Mouse (Mus musculus): ENCODE results near the gene Vezt. TPM values are rescaled to one million over a fixed set of nuclear protein-coding genes. Genes with fewer than 3 reads are reported as not detected.

Gene Vezt
- polyA plus RNA-seq, 1 experiment, result 7.4 TPM

DNA sequence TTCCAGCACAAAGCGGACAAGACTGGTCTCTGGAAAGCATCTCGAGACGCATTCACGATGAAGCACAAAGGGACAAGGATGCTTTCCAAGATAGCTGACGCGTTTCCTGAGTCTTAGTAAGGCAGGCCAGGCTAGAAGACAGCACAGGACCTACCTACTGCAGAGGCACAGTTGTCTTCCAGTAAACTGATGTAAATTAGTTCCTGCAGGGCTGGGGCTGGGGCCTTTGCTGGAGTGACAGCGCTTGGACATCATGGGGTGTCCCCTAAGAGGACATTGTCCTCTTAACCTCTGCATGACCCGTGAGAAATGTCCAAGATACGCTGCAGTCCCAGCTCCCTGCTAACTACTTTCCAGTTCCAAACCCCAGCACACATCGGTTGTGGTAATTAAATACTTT, 66.3 kb downstream of the Vezt start:
- DNase-seq (ENCODE audit: low read depth, low spot score), result no peak
- WGBS, result 75% methylated on average over 10 of the region's 10 CpGs

DNA sequence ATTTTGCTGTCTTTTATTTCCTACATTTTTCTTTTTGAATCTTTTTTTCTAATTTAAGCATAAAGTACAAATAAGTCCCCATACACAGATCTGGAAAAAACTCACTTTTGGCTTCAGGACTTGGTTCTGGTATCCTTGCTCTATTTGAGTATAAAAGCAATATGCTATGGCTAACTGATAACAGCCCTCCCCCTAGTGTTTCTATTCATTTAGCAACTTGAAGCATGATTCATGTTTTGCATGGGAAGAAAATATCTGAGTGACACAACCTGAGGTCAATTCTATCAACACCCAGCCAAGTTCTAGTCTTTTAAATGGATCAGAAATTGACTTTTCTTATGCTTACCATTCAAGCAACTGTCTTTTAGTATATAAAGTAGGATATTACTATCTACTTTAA, 68.1 kb downstream of the Vezt start:
- no peak for DNase-seq (ENCODE audit: low read depth, low spot score)

DNA sequence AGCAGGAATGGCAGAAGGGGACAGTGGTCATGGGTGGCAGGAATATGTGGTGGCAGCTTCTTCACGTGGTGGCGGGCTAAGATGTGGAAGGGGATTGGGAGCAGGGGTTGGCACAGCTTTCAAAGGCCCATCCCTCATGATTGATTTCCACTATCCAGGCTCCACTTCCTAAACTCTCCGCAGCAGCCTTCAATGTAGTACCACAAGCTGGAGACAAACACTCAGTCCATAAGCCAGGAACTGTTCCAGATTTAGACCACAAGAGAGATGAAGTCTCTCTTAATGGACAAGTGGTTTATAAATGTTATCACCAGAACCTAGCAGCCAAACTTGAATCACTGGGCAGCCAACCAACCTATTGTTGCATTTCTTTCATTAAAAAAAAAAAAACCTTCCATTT, 81.6 kb downstream of the Vezt start:
- WGBS, result 82% methylated on average over 3 of the region's 3 CpGs
- no peak for DNase-seq (ENCODE audit: low read depth, low spot score)

DNA sequence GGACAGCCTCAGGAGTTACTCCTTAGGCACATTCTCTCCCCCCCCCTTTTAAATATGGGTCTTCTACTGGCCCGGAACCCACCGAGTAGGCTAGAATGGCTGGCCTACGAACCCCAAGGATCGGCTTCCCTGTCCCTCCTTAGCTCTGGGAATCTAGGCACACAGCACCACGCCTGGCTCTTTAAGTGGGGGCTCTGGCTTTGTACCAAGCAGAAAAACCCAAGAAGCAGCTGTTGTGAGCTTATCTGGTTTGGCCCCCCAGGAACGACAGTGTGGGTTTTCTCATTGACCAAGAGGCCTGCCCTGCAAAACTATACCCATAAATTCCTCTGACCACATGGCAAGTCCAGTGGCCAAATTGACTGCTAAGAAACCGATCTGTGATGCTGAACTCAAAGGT, 82.1 kb downstream of the Vezt start:
- WGBS, result 78% methylated on average over 7 of the region's 7 CpGs
- no peak for DNase-seq (ENCODE audit: low read depth, low spot score)

DNA sequence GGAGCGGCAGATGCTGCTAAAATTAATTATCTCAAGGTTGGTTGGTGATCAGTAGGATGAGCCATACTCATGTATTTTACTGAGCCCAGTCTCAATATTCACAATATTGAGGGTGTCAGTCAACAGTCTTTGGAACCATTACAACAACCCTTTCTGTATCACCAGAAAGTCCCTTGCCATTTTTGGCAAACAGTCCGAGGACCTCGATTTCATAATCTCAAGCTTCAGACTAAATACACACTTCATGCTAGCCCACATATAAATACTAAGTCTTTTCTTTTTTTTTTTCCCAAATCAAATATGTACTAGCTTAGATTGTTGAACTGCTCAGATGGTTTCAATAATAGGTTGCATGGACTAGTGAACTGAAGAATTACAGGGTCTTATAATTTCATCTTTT, 84.6 kb downstream of the Vezt start:
- 85% methylated on average over 3 of the region's 3 CpGs for WGBS
- DNase-seq (ENCODE audit: low read depth, low spot score), result no peak

DNA sequence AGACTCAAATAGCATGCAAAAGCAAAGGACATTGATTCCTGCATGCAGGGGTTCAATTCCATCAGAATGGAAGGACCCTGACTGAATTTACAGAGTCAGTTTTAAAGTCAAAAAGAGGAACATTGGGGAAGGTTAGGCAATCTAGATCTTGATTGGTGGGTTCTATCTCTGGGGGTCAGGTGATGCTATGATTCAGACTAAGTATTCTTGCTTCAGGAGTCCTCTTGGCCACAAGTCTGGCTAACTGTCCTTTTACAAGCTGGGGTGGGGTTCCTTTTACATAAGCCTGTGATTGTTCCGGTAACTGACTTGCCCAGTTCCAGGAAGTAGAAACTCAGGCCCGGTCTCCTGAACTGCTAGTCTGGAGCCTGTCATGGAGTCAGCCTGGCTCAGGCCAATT, 85.7 kb downstream of the Vezt start:
- peak; percentile 24 for DNase-seq (ENCODE audit: low read depth, low spot score)
- WGBS, result 35% methylated on average over 2 of the region's 2 CpGs

DNA sequence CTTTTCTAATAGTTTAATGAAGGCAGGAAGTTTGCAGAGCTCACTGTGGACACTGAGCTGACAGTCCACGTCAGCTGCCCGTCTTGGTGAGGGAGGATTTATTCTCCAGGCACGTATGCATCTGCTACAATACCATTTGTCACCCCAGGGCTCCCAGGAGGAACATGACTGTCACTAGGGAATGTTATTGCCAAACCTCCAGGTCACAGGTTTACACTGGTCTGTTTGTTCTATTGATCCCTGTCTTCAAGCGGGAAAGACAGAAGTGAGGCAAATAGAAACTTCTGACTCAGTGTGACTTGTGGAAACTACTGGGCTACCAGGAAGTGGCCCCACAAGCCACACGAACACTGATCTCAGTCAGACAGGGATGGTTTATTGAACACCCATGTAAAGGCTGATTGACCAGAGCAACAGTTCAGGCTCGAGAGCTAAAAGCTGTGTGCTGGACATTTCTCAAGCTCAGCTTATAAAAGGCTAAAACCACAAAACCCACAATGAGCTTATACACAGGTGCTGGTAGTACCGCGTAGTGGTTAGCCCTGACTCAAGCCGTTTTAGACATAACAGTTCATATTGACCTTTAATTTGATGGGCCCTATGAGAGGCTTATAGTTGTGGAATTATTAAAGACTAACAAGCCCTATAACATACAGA, 89.6 kb downstream of the Vezt start:
- 64% methylated on average over 9 of the region's 9 CpGs for WGBS
- no peak for DNase-seq (ENCODE audit: low read depth, low spot score)

DNA sequence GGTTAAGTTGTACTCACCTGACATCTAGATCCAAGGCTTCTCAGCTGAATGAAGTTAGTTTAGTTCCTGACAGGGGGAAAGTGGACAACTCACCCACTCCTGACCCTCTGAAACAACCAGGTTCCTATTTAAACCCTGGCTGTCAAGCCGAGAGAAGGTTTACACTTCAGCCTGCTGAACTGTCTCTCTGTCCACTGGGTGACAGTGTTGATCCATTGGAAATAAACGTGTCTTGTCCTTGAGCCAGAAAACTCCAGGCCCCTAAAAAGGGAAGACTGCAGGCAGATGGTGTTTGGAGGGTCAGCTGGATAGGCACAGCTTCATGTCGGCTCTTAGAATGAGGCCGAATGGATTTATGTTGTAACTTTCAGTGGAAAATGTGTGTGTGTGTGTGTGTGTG, 90.3 kb downstream of the Vezt start:
- WGBS, result 43% methylated on average over 4 of the region's 4 CpGs
- no peak for DNase-seq (ENCODE audit: low read depth, low spot score)

DNA sequence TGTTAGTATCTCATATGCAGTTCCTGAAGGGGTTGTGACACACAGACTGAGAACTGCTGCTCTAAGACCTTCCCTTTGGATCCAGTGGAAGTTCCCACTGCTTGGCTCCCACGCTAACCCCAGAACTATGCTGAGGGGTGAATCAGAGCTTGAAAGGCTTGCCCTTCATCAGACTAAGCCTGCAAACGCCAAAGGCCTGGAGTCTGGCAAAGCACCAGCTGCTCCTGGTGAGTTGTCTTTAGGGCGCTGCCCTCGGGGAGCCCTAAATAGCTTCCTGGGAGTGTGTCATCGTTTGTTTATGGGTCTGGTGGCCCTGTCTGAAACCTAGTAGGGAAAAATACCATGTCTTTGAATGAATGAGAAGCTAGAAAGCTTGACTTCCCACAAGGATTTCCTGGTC, 91.4 kb downstream of the Vezt start:
- WGBS, result 14% methylated on average over 5 of the region's 5 CpGs
- DNase-seq (ENCODE audit: low read depth, low spot score), result peak; percentile 25

DNA sequence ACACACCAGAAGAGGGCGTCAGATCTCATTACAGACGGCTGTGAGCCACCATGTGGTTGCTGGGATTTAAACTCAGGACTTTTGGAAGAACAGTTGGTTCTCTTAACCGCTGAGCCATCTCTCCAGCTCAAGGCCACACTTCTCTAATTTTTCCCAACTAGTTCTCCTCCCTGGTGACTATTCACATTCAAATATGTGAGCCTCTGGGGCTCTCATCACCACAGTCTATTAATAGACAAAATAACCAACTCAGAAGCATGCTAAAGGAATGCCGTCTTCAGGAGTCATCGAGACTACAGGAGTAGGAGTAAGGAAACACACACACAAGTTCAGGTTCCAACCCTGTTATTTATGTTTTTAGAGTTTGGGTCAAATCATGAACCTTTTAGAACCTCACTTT, 95.3 kb downstream of the Vezt start:
- DNase-seq (ENCODE audit: low read depth, low spot score), result no peak
- 86% methylated on average over 5 of the region's 5 CpGs for WGBS

DNA sequence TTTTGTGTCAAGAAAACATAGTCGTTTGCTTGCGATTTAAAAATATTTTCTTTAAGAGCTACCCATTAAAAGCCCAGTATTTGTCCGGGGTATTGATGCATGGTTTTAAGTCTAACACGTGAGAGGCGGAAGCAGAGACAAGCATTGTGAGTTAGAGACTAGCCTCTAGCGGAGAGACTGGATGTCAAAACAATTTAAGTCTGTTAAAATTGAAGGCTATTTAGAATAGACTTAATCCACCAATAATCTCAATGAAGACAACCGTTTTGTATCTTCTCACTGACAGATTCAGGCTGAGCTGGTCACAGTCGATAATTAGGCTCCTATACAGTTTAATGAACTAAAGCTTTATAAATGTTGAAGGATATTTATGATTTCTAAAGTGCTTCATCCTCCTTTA, 95.9 kb downstream of the Vezt start:
- DNase-seq (ENCODE audit: low read depth, low spot score), result no peak
- 83% methylated on average over 8 of the region's 8 CpGs for WGBS

DNA sequence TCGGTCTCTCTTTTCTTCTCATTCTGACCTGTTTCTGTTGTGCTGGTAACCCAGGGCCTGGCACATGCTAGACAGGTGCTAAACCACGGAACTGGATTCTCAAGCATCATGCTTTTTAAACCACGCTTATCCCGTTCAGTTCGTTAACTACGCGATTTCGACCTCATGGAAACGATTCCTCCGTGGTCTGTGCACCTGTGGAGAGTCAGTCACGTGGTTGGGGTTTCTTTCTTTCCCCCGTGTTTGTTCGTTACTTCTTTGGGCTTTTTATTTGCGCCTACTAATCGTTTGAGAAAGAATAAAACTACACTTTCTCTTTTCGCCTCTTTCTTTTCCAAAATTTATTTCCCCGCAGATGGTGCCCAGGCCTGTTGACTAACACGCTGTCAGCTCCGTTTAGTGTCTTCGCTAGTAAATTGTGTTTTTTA, 96.8 kb downstream of the Vezt start:
- WGBS, result 86% methylated on average over 20 of the region's 20 CpGs
- DNase-seq (ENCODE audit: low read depth, low spot score), result no peak

DNA sequence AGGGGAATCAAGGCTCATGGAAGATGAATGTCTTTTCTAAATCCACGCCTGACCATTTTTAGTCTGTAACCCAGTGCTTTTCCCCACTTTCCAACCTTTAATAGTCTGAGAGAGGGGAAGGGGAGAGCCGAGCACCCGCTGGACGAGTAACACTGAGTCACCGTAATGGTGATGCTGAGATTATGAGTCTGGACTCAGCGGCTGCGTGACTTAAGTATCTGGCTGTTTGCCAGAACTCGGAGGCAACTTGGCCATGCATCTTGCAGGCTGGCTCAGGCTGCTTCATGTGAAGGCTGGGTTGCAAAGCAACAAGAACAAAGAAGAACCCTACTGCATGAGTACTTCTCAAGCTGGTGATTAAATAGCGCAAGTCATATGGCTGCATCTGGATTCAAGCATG, 101.6 kb downstream of the Vezt start:
- WGBS, result 43% methylated on average over 9 of the region's 9 CpGs
- no peak for DNase-seq (ENCODE audit: low read depth, low spot score)

DNA sequence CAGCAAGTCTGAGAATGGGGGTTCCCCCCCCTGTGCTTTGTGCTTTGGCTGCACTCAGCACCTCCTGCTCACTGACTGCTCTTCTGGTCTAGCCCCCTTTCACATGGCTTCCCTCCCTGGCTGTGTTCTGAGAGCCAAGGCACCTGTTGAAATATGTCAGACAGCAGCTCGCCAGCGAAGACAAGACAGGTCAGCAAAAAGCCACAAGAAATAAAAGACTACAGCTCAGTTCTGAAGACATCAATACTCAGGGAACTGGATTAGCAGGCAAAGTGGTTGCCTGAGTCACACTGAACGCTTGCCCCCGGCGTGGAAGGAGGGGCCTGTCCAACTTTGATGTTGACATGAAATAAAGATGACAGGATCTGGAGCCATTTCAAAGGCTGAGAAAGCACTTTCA, 102.8 kb downstream of the Vezt start:
- no peak for DNase-seq (ENCODE audit: low read depth, low spot score)
- 48% methylated on average over 5 of the region's 5 CpGs for WGBS

DNA sequence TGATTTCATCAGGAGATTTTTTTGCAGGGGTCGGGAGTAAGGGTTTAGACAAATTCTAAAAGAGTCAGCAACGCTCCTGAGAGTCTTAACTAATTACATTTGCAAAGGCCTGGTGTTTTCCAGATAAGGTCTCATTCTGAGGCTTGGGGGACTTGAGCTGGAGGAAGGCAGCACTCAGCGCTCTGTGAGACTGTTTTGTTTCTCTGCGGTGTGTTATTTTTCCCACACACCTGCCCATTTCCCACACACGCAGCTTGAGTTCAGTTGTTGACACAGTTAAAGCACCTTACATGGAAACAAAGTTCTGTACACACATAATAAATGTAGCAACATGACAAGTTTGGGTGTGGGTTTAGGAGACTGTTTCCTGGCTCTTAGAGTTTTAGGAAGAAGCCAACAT, 103.6 kb downstream of the Vezt start:
- DNase-seq (ENCODE audit: low read depth, low spot score), result no peak
- 72% methylated on average over 5 of the region's 5 CpGs for WGBS

DNA sequence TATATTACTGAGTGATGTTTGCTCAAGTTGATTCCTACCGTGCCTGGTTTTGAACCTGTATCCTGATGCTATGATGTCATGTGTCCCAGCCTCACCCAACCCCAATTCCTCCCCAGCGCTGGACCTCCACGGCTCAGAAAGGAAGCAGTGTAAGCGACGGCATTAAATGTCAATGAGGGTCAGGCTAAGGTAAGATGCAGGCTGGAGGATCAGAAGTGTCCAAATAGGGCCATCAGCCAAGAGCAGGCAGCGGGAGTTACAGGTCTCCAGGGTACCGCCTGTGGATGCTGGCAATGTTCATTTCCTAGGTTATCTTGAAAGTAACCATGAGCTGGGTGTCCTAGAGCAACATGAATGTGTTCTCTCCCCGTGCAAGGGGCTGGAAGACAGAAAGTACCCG, 104.2 kb downstream of the Vezt start:
- no peak for DNase-seq (ENCODE audit: low read depth, low spot score)
- WGBS, result 75% methylated on average over 9 of the region's 9 CpGs

DNA sequence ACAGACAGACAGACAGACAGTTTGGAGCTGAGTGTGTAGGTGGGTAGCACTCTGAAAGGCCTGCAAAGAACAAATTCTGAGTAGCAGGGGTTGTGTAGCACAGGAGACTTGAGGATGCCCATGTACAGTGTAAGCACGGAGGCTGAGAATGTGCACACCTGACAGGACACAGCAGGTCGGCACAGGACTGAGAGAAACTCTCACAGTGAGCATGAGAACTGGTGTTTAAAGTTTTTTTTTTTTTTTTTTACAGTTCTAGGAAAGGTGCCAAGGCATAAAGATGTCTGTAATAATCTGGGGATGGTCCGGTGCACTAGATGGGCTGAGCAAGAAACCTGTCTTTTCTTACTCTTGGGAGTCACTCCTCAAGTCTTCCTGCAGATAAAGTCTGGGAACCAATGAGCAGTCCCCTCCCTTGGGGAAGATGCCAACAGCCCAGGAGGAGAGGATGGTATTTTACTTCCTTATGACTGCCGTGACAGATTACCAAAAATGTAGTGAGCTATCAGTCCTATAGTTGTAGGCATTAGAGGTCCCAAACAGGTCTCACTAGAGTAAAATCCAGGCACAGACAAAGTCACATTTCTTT, 105.3 kb downstream of the Vezt start:
- 15% methylated on average over 4 of the region's 4 CpGs for WGBS

DNA sequence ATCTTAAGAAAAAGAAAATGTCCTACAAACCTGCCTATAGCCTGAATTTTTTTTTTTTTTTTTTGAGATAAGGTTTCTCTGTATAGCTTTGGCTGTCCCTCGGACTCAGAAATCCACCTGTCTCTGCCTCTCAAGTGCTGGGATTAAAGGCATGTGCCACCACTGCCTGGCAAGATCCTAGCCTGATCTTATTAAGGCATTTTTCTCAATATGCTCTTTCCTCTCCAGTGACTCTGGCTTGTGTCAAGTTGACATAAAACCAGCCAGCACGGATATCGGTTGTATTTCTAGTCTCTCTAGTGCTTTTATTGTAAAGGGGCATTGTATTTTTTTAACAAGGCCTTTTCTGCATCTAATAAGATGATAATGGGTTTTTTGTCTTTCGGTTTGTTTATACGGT, 111.0 kb downstream of the Vezt start:
- no peak for DNase-seq (ENCODE audit: low read depth, low spot score)
- 68% methylated on average over 5 of the region's 5 CpGs for WGBS

More for the DNA sequence above, 105.3 kb downstream of the Vezt start:
- DNase-seq (ENCODE audit: low read depth, low spot score), result no peak

DNA sequence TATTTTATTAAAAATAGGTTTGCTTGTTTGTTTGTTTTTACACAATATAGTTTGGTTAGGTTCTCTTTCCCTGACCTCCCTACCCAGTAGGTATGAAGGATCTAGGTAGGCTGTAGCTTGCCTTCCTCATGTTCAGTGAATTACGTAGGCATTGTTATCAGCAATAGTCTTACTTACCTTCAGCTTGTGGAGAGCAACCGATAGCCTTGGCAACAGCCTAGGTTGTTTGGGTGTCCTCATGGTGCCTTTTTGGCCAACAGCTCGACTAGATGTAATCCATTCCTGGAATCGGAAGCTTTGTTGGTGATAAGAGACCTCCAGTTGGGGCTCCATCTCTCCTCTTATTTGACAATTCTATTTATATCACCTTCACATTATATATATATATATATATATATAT, 114.5 kb downstream of the Vezt start:
- WGBS, result 93% methylated on average over 4 of the region's 4 CpGs
- no peak for DNase-seq (ENCODE audit: low read depth, low spot score)

DNA sequence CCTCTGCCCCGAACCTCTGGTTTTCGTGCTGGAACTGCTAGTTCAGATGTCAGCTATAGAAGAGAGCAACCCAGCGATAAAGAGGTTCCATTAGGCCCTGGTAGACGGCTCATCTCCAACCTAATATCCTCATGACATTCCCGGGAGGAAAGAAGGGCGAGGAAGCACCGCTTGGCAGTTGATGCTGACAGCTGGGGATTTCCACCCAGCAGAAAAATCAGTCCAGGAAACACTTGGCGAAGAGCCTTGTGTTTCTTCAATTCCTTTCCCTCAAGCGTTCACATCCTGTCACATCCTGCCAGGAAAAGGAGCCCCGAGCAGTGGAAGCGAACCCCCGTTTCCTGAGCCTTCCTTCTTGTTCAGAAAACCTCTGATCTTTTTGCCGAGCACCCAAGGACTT, 116.4 kb downstream of the Vezt start:
- DNase-seq (ENCODE audit: low read depth, low spot score), result no peak
- WGBS, result 59% methylated on average over 13 of the region's 13 CpGs

DNA sequence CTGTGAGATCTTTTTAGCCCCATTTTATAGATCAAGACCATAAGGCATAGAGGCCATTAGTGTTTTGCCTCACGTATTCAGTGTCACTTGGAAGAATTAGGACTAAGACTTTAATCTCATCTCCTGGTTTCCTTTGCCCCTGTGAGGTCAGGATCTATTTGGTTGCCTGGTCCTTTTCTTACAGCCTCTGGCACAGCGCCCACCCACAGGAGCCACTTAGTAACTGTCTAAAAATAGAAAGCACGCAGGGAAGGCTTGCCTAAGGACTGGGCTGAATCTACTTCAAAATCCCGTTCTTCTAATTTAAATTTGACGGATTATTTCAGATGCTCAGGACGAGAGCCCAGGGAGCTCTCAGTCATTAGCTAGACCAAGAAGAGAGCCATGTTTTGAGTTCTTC, 116.9 kb downstream of the Vezt start:
- WGBS, result 50% methylated on average over 6 of the region's 6 CpGs

DNA sequence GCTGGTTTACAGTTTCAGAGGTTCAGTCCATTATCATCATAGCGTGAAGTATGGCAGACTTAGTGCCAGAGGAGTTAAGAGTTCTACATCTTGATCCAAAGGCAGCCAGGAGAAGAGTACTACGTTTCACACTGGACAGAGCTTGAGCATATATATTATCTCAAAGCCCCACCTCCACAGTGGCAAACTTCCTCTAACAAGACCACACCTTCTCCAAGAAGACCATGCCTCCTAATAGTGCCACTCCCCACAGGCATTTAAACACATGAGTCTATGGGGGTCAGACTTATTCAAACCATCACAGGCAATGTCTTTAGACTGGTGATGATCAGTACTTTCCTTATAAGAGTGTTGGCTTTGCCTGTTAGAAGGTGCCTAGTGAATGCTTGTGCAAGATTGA, 117.5 kb downstream of the Vezt start:
- WGBS, result 13% methylated on average over 2 of the region's 2 CpGs
- no peak for DNase-seq (ENCODE audit: low read depth, low spot score)

More for the DNA sequence above, 116.9 kb downstream of the Vezt start:
- no peak for DNase-seq (ENCODE audit: low read depth, low spot score)

All from large intestine, adult 2 months (tissue).